Mouse (Mus musculus) liver, postnatal 0 days (tissue): Measurements from ENCODE around the gene Ppef1. TPM values are rescaled to one million over a fixed set of nuclear protein-coding genes. Genes with fewer than 3 reads are reported as not detected.

Source experiments
- ATAC-seq: fragments of 200-750 bp; cut with Nextera tagmentation; 2 replicates; pipeline ENCODE4 v1.8.0; 2017; ENCODE audit warnings: mild to moderate bottlenecking, moderate library complexity
- DNase-seq: peaks from one replicate; pipeline ENCODE4 v3.0.0-alpha.2; 2016
- H3K27ac ChIP-seq: fragments of 300-500 bp; sonication (generic); 2 replicates; pipeline ENCODE4 v1.5.1; 2014; ENCODE audit warnings: antibody characterized with exemption, moderate library complexity, mild to moderate bottlenecking, low read depth
- H3K27me3 ChIP-seq: fragments of 300-500 bp; sonication (generic); 2 replicates; pipeline ENCODE4 v1.6.1; 2014; ENCODE audit warnings: low read length, control low read depth, mixed read lengths; ENCODE audit not compliant: insufficient read depth
- H3K36me3 ChIP-seq: fragments of 300-500 bp; sonication (generic); replicated peaks from 2 replicates; pipeline ENCODE4 v1.6.1; 2014; ENCODE audit warnings: mild to moderate bottlenecking, control low read depth, low read length, moderate library complexity, mixed read lengths; ENCODE audit not compliant: insufficient read depth
- H3K4me1 ChIP-seq: fragments of 300-500 bp; sonication (generic); 2 replicates; pipeline ENCODE4 v1.6.1; 2014; ENCODE audit warnings: antibody characterized with exemption, mild to moderate bottlenecking, control low read depth; ENCODE audit not compliant: insufficient read depth
- H3K4me2 ChIP-seq: fragments of 300-500 bp; sonication (generic); 2 replicates; pipeline ENCODE4 v1.6.1; 2014; ENCODE audit warnings: low read depth, mild to moderate bottlenecking, low read length, moderate library complexity, mixed read lengths
- H3K4me3 ChIP-seq: fragments of 300-500 bp; sonication (generic); 2 replicates; pipeline ENCODE4 v1.5.1; 2014; ENCODE audit warnings: low read depth, low read length
- H3K9ac ChIP-seq: fragments of 300-500 bp; sonication (generic); replicated peaks from 2 replicates; pipeline ENCODE4 v1.6.1; 2014; ENCODE audit warnings: mild to moderate bottlenecking, moderate library complexity
- H3K9me3 ChIP-seq: fragments of 300-500 bp; sonication (generic); 2 replicates; pipeline ENCODE4 v1.6.1; 2016; ENCODE audit warnings: mild to moderate bottlenecking, control low read depth, low read length, mixed read lengths
- CTCF ChIP-seq: sonication (generic); IDR thresholded peaks from 2 replicates; pipeline ENCODE4 v1.5.1; 2016; ENCODE audit warnings: antibody characterized with exemption, low read depth
- EP300 ChIP-seq: IDR thresholded peaks from 2 replicates; pipeline ENCODE4 v1.6.1; 2016; ENCODE audit warnings: antibody characterized with exemption, low read depth, mild to moderate bottlenecking
- WGBS: fragments of 180-500 bp; shearing (Covaris S2); extraction: QIAGEN DNeasy Blood & Tissue Kit; methylation state at CpG from one replicate; pipeline ENCODE4 v1.1.7; 2014; ENCODE audit not compliant: insufficient replicate concordance; 5-methylcytosine and 5-hydroxymethylcytosine counted together
- polyA plus RNA-seq: library from polyadenylated mRNA; unstranded; fragments of >200 nt; fragmentation: Nextera tagmentation; extraction: Ambion mirVana; gene quantifications from 2 replicates; pipeline ENCODE4 v1.2.1, GENCODE M21; 2015

Ppef1 gene
- polyA plus RNA-seq, 1 experiment from 2014 or later = not detected

- Histone ChIP-seq H3K9ac (no peak overlapping the region), H3K4me1 (no peaks in the 10 kb centered on the region), H3K36me3 (no peaks in the 10 kb centered on the region), H3K27ac (no peak overlapping the region), H3K4me2 (no peak overlapping the region), H3K4me3 (no peak overlapping the region), H3K9me3 (no peaks in the 10 kb centered on the region), H3K27me3 (no peaks in the 10 kb centered on the region)
- ATAC-seq (no peak), DNase-seq (no peak)
- WGBS = 82% methylated on average over 2 of the region's 2 CpGs
- no peak for TF ChIP-seq EP300
- no peak for TF ChIP-seq CTCF
Measured at GRCm38 (mm10) chrX:160690094-160690493, 45.5 kb downstream of the Ppef1 start.

DNA sequence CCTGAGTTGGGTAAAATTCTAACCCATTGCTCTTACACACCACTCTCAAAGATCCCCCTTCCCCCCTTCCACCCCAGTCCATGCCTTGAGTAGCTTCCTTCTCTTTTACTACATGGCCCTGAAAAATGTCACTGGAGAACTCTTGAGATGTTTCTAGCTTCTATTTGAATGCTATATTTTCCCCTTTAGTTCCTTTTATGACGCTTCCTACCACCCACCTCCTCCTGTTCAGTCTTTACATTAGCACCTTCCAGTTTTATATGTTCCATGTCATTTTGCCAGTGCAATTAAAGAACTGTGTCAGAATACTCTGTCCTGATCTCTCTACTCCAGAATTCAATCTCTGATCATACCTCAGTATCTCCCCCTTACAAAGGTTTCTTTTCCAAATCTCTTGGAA lies 65.6 kb downstream of the Ppef1 start:
- DNase-seq (no peak), ATAC-seq (no peak)
- H3K9me3 ChIP-seq = no peaks in the 10 kb centered on the region
- H3K9ac ChIP-seq = no peak overlapping the region
- no peak overlapping the region for H3K27ac ChIP-seq
- no peak overlapping the region for H3K4me3 ChIP-seq
- no peak overlapping the region for H3K4me2 ChIP-seq
- H3K27me3 ChIP-seq = 0 out of 2 replicates have a peak, but pooled peaks cover 2% of the 10 kb centered on the region
- TF ChIP-seq CTCF (no peak), EP300 (no peak)
- no peaks in the 10 kb centered on the region for H3K4me1 ChIP-seq
- H3K36me3 ChIP-seq = no peaks in the 10 kb centered on the region
- 75% methylated on average over 1 of the region's 1 CpGs for WGBS

GRCm38 (mm10) chrX:160610882-160611644 lies 124.5 kb downstream of the Ppef1 start:
- DNase-seq (no peak), ATAC-seq (no peak)
- Histone ChIP-seq H3K4me3 (no peak overlapping the region), H3K4me2 (no peak overlapping the region), H3K27ac (no peak overlapping the region), H3K9me3 (no peaks in the 10 kb centered on the region), H3K36me3 (no peaks in the 10 kb centered on the region), H3K4me1 (no peaks in the 10 kb centered on the region), H3K27me3 (no peaks in the 10 kb centered on the region), H3K9ac (no peak overlapping the region)
- WGBS = 55% methylated on average over 4 of the region's 4 CpGs
- TF ChIP-seq EP300 (no peak), CTCF (no peak)

GRCm38 (mm10) chrX:160610482-160610881 lies 125.1 kb downstream of the Ppef1 start:
- H3K4me2 ChIP-seq = no peak overlapping the region
- no peak for ATAC-seq
- no peak overlapping the region for H3K27ac ChIP-seq
- H3K36me3 ChIP-seq = no peaks in the 10 kb centered on the region
- WGBS = 77% methylated on average over 2 of the region's 2 CpGs
- H3K27me3 ChIP-seq = no peaks in the 10 kb centered on the region
- no peak overlapping the region for H3K4me3 ChIP-seq
- H3K9ac ChIP-seq = no peak overlapping the region
- H3K4me1 ChIP-seq = no peaks in the 10 kb centered on the region
- no peaks in the 10 kb centered on the region for H3K9me3 ChIP-seq
- no peak for DNase-seq
- TF ChIP-seq CTCF = no peak
- TF ChIP-seq EP300 = no peak

DNA sequence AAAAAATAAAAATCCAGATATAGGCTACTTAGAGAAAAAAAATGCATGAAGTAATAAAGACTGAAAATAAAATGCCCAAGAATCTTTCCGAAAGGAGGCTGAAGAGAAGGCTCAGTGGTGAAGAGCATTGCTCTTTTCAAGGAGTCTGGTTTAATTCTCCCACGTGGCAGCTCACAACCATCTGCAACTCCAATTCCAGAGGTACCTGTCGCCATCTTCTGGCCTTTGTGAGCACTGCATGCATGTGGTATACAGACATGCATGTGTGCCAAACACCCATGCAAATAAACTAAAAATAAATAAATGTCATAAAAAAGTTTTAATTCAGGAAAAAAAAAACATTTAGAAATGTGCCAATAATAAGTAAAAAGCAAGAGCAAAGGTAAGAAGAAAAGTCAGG lies 125.7 kb downstream of the Ppef1 start:
- Histone ChIP-seq H3K9ac (no peak overlapping the region), H3K4me3 (no peak overlapping the region), H3K36me3 (no peaks in the 10 kb centered on the region), H3K4me1 (no peaks in the 10 kb centered on the region), H3K4me2 (no peak overlapping the region), H3K9me3 (no peaks in the 10 kb centered on the region), H3K27ac (no peak overlapping the region), H3K27me3 (no peaks in the 10 kb centered on the region)
- 23% methylated on average over 3 of the region's 3 CpGs for WGBS
- TF ChIP-seq CTCF (peak; percentile 68), EP300 (no peak)
- DNase-seq = peak; percentile 47
- no peak for ATAC-seq

DNA sequence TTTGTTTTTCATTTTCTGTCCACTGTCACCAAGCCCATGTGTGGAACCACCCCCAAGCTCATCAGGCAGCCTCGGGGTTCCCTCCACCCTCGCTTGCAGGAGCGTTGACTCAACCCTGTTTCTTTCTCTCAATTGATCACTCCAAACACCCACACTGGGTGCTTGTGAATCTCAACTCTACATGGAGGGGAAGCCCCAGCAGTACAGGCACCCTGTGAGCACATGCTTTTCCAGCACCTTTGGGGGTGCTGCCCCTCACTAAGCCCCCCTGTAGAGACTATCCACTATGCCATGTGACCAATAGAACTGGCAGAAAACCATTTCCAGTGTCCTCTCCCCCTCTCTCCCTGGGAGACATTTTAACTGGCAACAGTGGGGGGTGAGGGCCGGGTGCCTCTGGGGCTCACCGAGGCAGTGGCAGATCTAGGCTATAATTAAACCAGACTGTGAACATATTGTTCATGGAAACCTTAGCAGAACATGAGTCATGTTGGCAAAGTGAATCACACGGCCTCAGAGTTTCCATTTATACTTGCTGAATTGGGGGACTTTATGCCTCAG lies 131.5 kb downstream of the Ppef1 start:
- Histone ChIP-seq H3K9ac (no peak overlapping the region), H3K4me2 (no peak overlapping the region), H3K27ac (no peak overlapping the region), H3K4me3 (no peak overlapping the region), H3K27me3 (no peaks in the 10 kb centered on the region), H3K9me3 (no peaks in the 10 kb centered on the region), H3K4me1 (no peaks in the 10 kb centered on the region), H3K36me3 (no peaks in the 10 kb centered on the region)
- no peak for ATAC-seq
- TF ChIP-seq EP300 (no peak), CTCF (no peak)
- 55% methylated on average over 6 of the region's 6 CpGs for WGBS
- DNase-seq = no peak
